17 mouse cellular contexts compared by ENCODE assay signal in the genomic region with DNA sequence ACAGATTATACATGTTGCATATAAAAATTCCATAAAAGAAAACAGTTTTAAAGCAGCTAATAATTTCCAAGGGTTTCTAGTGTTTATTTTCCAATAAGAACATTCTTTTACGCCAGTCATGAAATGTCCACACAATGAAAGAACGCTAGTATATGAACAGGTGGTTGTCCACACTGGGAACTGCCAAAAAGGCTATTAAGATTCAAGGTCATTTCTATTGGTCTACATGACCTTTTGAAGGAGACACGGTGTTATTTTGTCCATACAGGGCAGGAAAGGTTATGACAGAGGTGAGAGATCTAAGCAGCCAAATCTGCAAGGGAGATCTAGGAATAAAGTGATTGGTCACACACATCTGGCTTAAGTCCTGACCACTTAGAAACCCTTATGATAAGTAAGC. TPM values are rescaled to one million over a fixed set of nuclear protein-coding genes. Genes with fewer than 3 reads are reported as not detected.
"Had no signal": no experiment of that assay in that cellular context is flagged by ENCODE, and none has a peak within 500 bp of the region (broad histone marks: within the 10 kb centered on the region; RNA-seq: fewer than 3 reads in every experiment).

Chia1 (plus strand) TSS at position 301 of the 400 bp plus-strand sequence.

- H3K4me3 ChIP-seq: neural tube, embryonic 15.5 days; stomach, embryonic 15.5 days had no signal

- H3K27ac ChIP-seq: neural tube, embryonic 15.5 days; stomach, embryonic 15.5 days; stomach, postnatal 0 days had no signal

- H3K9ac ChIP-seq: neural tube, embryonic 15.5 days; stomach, embryonic 15.5 days had no signal

- H3K27me3 ChIP-seq: neural tube, embryonic 15.5 days; stomach, embryonic 15.5 days had no signal

- H3K4me1 ChIP-seq: neural tube, embryonic 15.5 days; stomach, embryonic 15.5 days had no signal

- H3K4me2 ChIP-seq: neural tube, embryonic 15.5 days; stomach, embryonic 15.5 days had no signal

- H3K9me3 ChIP-seq: neural tube, embryonic 15.5 days; stomach, embryonic 15.5 days had no signal

- H3K36me3 ChIP-seq: neural tube, embryonic 15.5 days; stomach, embryonic 15.5 days had no signal

- DNase-seq: retina, postnatal 1 day; right cerebral cortex, adult 18-20 months; right cerebral cortex, postnatal 14 days; right cerebral cortex, postnatal 25 days; right cerebral cortex, postnatal 4 days; spleen, adult 18-20 months; thymus, adult 18-20 months; thymus, adult 2 months; thymus, postnatal 14 days; thymus, postnatal 25 days; thymus, postnatal 36 days; thymus, postnatal 4 days had no signal

RNA-seq across cellular contexts. Expression of gene Chia1, which starts in this region (rescaled TPM):
- polyA plus RNA-seq: spleen, adult 2 months; stomach, embryonic 14.5 days had no signal
